9 mouse cellular contexts compared by ENCODE assay signal in genomic region chr4:135949911-135950310, GRCm38 (mm10). TPM values are rescaled to one million over a fixed set of nuclear protein-coding genes. Genes with fewer than 3 reads are reported as not detected.
DNase-seq lines count a peak whose midpoint lies in the region; ATAC-seq lines count a peak whose summit lies in the region.
"Had no signal": no experiment of that assay in that cellular context is flagged by ENCODE, and none has a peak within 500 bp of the region (broad histone marks: within the 10 kb centered on the region; RNA-seq: fewer than 3 reads in every experiment).

No protein-coding gene starts in this region.

- H3K4me3 ChIP-seq in hindbrain, embryonic 16.5 days (ENCODE audit: low read length) = no peak overlapping the region
- no peak overlapping the region for H3K4me3 ChIP-seq in hindbrain, embryonic 11.5 days (ENCODE audit: low read depth, low read length)
- H3K4me3 ChIP-seq: midbrain, embryonic 13.5 days had no signal

- WGBS in hindbrain, embryonic 16.5 days = 54% methylated on average over 6 of the region's 6 CpGs
- WGBS in hindbrain, embryonic 11.5 days = 64% methylated on average over 6 of the region's 6 CpGs

- no peak overlapping the region for H3K9ac ChIP-seq in hindbrain, embryonic 16.5 days (ENCODE audit: low read depth, low read length)
- H3K9ac ChIP-seq in hindbrain, embryonic 11.5 days (ENCODE audit: low read depth, low read length) = no peak overlapping the region
- H3K9ac ChIP-seq: midbrain, embryonic 13.5 days had no signal

- DNase-seq in hindbrain, embryonic 11.5 days (ENCODE audit: low spot score) = no peak
- peak; percentile 53 for DNase-seq in right cerebral cortex, adult 18-20 months
- DNase-seq in right cerebral cortex, postnatal 14 days = no peak
- peak; percentile 59 to 61 for DNase-seq in cerebellum, postnatal 10 days
- DNase-seq in spleen, postnatal 36 days (ENCODE audit: low spot score in 2 of 2) = no peak
- DNase-seq in natural killer cell, adult 2 months (ENCODE audit: low spot score in 2 of 2) = no peak
- DNase-seq: gastrocnemius, postnatal 36 days had no signal

- H3K36me3 ChIP-seq in hindbrain, embryonic 16.5 days (ENCODE audit: control insufficient read depth, insufficient read depth, low read length) = peaks cover 17% of the 10 kb centered on the region
- H3K36me3 ChIP-seq in hindbrain, embryonic 11.5 days (ENCODE audit: control insufficient read depth, insufficient read depth, low read length) = no peaks in the 10 kb centered on the region; the same call in 1 of the 2 replicates

- no peak overlapping the region for H3K4me2 ChIP-seq in hindbrain, embryonic 16.5 days (ENCODE audit: low read length)
- no peak overlapping the region for H3K4me2 ChIP-seq in hindbrain, embryonic 11.5 days (replicated peaks; ENCODE audit: low read depth, low read length)
- H3K4me2 ChIP-seq: midbrain, embryonic 13.5 days had no signal

- H3K27ac ChIP-seq in hindbrain, embryonic 16.5 days (ENCODE audit: low read depth, low read length) = peak overlapping the region; percentile 7; the same call in 1 of the 2 replicates
- H3K27ac ChIP-seq in hindbrain, embryonic 11.5 days (ENCODE audit: low read depth, low read length) = no peak overlapping the region
- H3K27ac ChIP-seq: midbrain, embryonic 13.5 days had no signal

- peaks cover 22% of the 10 kb centered on the region for H3K4me1 ChIP-seq in hindbrain, embryonic 16.5 days (ENCODE audit: control insufficient read depth, insufficient read depth, low read depth, low read length)
- H3K4me1 ChIP-seq in hindbrain, embryonic 11.5 days (replicated peaks; ENCODE audit: control insufficient read depth, insufficient read depth, low read length) = no peaks in the 10 kb centered on the region; the same call in 1 of the 2 replicates

- H3K9me3 ChIP-seq in hindbrain, embryonic 16.5 days (ENCODE audit: control insufficient read depth, low read length) = no peaks in the 10 kb centered on the region
- H3K9me3 ChIP-seq in hindbrain, embryonic 11.5 days (ENCODE audit: control insufficient read depth, low read length) = no peaks in the 10 kb centered on the region
- H3K9me3 ChIP-seq: midbrain, embryonic 13.5 days had no signal

- no peak for ATAC-seq in hindbrain, embryonic 16.5 days
- no peak for ATAC-seq in hindbrain, embryonic 11.5 days (ENCODE audit: low FRiP score)
- ATAC-seq: midbrain, embryonic 13.5 days had no signal

- H3K27me3 ChIP-seq in hindbrain, embryonic 16.5 days (replicated peaks; ENCODE audit: control insufficient read depth, insufficient read depth, low read length) = no peaks in the 10 kb centered on the region
- H3K27me3 ChIP-seq in hindbrain, embryonic 11.5 days (ENCODE audit: control insufficient read depth, insufficient read depth, low read length) = no peaks in the 10 kb centered on the region
- H3K27me3 ChIP-seq: midbrain, embryonic 13.5 days had no signal

RNA-seq across cellular contexts. Expression of gene Hmgcl, which starts 3.7 kb away (rescaled TPM):
- polyA plus RNA-seq in hindbrain, embryonic 16.5 days (2015; fragmentation: Nextera tagmentation; extraction: Ambion mirVana) = 64.7 and 66.8 TPM in 2 replicates
- polyA plus RNA-seq in hindbrain, embryonic 11.5 days (2014; fragmentation: Nextera tagmentation; extraction: Ambion mirVana) = 54.0 and 60.7 TPM in 2 replicates

RNA-seq across cellular contexts. Expression of gene Gale, which starts 13.6 kb away (rescaled TPM):
- polyA plus RNA-seq in hindbrain, embryonic 16.5 days (2015; fragmentation: Nextera tagmentation; extraction: Ambion mirVana) = 49.4 and 50.1 TPM in 2 replicates
- 27.9 and 28.1 TPM in 2 replicates for polyA plus RNA-seq in hindbrain, embryonic 11.5 days (2014; fragmentation: Nextera tagmentation; extraction: Ambion mirVana)

RNA-seq across cellular contexts. Expression of gene Lypla2, which starts 22.5 kb away (rescaled TPM):
- 225 and 229 TPM in 2 replicates for polyA plus RNA-seq in hindbrain, embryonic 16.5 days (2015; fragmentation: Nextera tagmentation; extraction: Ambion mirVana)
- polyA plus RNA-seq in hindbrain, embryonic 11.5 days (2014; fragmentation: Nextera tagmentation; extraction: Ambion mirVana) = 143 and 150 TPM in 2 replicates

RNA-seq across cellular contexts. Expression of gene Fuca1, which starts 29.4 kb away (rescaled TPM):
- 74.1 and 78.4 TPM in 2 replicates for polyA plus RNA-seq in hindbrain, embryonic 16.5 days (2015; fragmentation: Nextera tagmentation; extraction: Ambion mirVana)
- polyA plus RNA-seq in hindbrain, embryonic 11.5 days (2014; fragmentation: Nextera tagmentation; extraction: Ambion mirVana) = 44.5 and 50.4 TPM in 2 replicates

RNA-seq across cellular contexts. Expression of gene Pithd1, which starts 37.2 kb away (rescaled TPM):
- 60.6 and 67.1 TPM in 2 replicates for polyA plus RNA-seq in hindbrain, embryonic 16.5 days (2015; fragmentation: Nextera tagmentation; extraction: Ambion mirVana)
- 60.6 and 62.5 TPM in 2 replicates for polyA plus RNA-seq in hindbrain, embryonic 11.5 days (2014; fragmentation: Nextera tagmentation; extraction: Ambion mirVana)

Comparison
In these comparisons a context has a peak if more than half of its experiments do, and no peak if none do; other contexts are left out.
1. DNase-seq: peak in right cerebral cortex, adult 18-20 months (single experiment) and cerebellum, postnatal 10 days (2 of 2); none in hindbrain, embryonic 11.5 days (single experiment), right cerebral cortex, postnatal 14 days (single experiment), spleen, postnatal 36 days (0 of 2) and natural killer cell, adult 2 months (0 of 2).